Mouse (Mus musculus): ENCODE data around the gene Nipsnap3a. TPM values are rescaled to one million over a fixed set of nuclear protein-coding genes. Genes with fewer than 3 reads are reported as not detected.

The Nipsnap3a gene
- polyA plus RNA-seq, 1 experiment: not detected

GRCm38 (mm10) chr4:52999449-52999848 is 10.4 kb downstream of the Nipsnap3a start:
- no peak for DNase-seq
- WGBS: 90% methylated on average over 6 of the region's 6 CpGs
- H3K4me1 ChIP-seq (replicated peaks; ENCODE audit: control insufficient read depth, insufficient read depth, low read length): no peaks in the 10 kb centered on the region; the same call in 1 of the 2 replicates

GRCm38 (mm10) chr4:53000154-53000553 is 11.1 kb downstream of the Nipsnap3a start:
- H3K27me3 ChIP-seq (ENCODE audit: control insufficient read depth, insufficient read depth, low read length): no peaks in the 10 kb centered on the region
- DNase-seq: no peak
- WGBS: 28% methylated on average over 8 of the region's 8 CpGs
- H3K36me3 ChIP-seq (ENCODE audit: control insufficient read depth, insufficient read depth, low read length): no peaks in the 10 kb centered on the region
- no peaks in the 10 kb centered on the region; the same call in 1 of the 2 replicates for H3K4me1 ChIP-seq (replicated peaks; ENCODE audit: control insufficient read depth, insufficient read depth, low read length)
- no peak overlapping the region for H3K27ac ChIP-seq (ENCODE audit: control insufficient read depth, insufficient read depth, low read length)
- H3K4me3 ChIP-seq (ENCODE audit: control insufficient read depth, insufficient read depth, low read length): no peak overlapping the region
- TF ChIP-seq CTCF (IDR thresholded peaks at IDR 0.05; ENCODE audit: borderline replicate concordance, control insufficient read depth, extremely low read depth, insufficient read depth, low read length, poor library complexity): no peak
- no peak for TF ChIP-seq POLR2A (IDR thresholded peaks at IDR 0.05; ENCODE audit: control insufficient read depth, extremely low read depth, insufficient read depth, low read length, poor library complexity)

More at GRCm38 (mm10) chr4:52999449-52999848, 10.4 kb downstream of the Nipsnap3a start:
- Histone ChIP-seq H3K36me3 (ENCODE audit: control insufficient read depth, insufficient read depth, low read length) (no peaks in the 10 kb centered on the region), H3K27ac (ENCODE audit: control insufficient read depth, insufficient read depth, low read length) (no peak overlapping the region), H3K4me3 (ENCODE audit: control insufficient read depth, insufficient read depth, low read length) (no peak overlapping the region), H3K27me3 (ENCODE audit: control insufficient read depth, insufficient read depth, low read length) (no peaks in the 10 kb centered on the region)
- TF ChIP-seq CTCF (IDR thresholded peaks at IDR 0.05; ENCODE audit: borderline replicate concordance, control insufficient read depth, extremely low read depth, insufficient read depth, low read length, poor library complexity): no peak
- no peak for TF ChIP-seq POLR2A (IDR thresholded peaks at IDR 0.05; ENCODE audit: control insufficient read depth, extremely low read depth, insufficient read depth, low read length, poor library complexity)

- Histone ChIP-seq H3K27ac (ENCODE audit: control insufficient read depth, insufficient read depth, low read length) (no peak overlapping the region), H3K4me1 (replicated peaks; ENCODE audit: control insufficient read depth, insufficient read depth, low read length) (peaks cover 7% of the 10 kb centered on the region), H3K36me3 (ENCODE audit: control insufficient read depth, insufficient read depth, low read length) (no peaks in the 10 kb centered on the region), H3K4me3 (ENCODE audit: control insufficient read depth, insufficient read depth, low read length) (no peak overlapping the region), H3K27me3 (ENCODE audit: control insufficient read depth, insufficient read depth, low read length) (no peaks in the 10 kb centered on the region)
- DNase-seq: no peak
- TF ChIP-seq POLR2A (IDR thresholded peaks at IDR 0.05; ENCODE audit: control insufficient read depth, extremely low read depth, insufficient read depth, low read length, poor library complexity) (no peak), CTCF (IDR thresholded peaks at IDR 0.05; ENCODE audit: borderline replicate concordance, control insufficient read depth, extremely low read depth, insufficient read depth, low read length, poor library complexity) (no peak)
- 89% methylated on average over 4 of the region's 4 CpGs for WGBS
Measured at GRCm38 (mm10) chr4:53009183-53009582, 20.1 kb downstream of the Nipsnap3a start.

GRCm38 (mm10) chr4:53009871-53010270 is 20.8 kb downstream of the Nipsnap3a start:
- no peak for TF ChIP-seq CTCF (IDR thresholded peaks at IDR 0.05; ENCODE audit: borderline replicate concordance, control insufficient read depth, extremely low read depth, insufficient read depth, low read length, poor library complexity)
- TF ChIP-seq POLR2A (IDR thresholded peaks at IDR 0.05; ENCODE audit: control insufficient read depth, extremely low read depth, insufficient read depth, low read length, poor library complexity): no peak
- H3K4me3 ChIP-seq (ENCODE audit: control insufficient read depth, insufficient read depth, low read length): no peak overlapping the region
- no peaks in the 10 kb centered on the region for H3K36me3 ChIP-seq (ENCODE audit: control insufficient read depth, insufficient read depth, low read length)
- H3K4me1 ChIP-seq (replicated peaks; ENCODE audit: control insufficient read depth, insufficient read depth, low read length): peaks cover 7% of the 10 kb centered on the region
- H3K27me3 ChIP-seq (ENCODE audit: control insufficient read depth, insufficient read depth, low read length): no peaks in the 10 kb centered on the region
- no peak for DNase-seq
- WGBS: 95% methylated on average over 4 of the region's 4 CpGs
- H3K27ac ChIP-seq (ENCODE audit: control insufficient read depth, insufficient read depth, low read length): no peak overlapping the region

GRCm38 (mm10) chr4:53011732-53012361 is 22.8 kb downstream of the Nipsnap3a start, which contains the start of gene Nipsnap3b:
Gene Nipsnap3b, plus strand, starts transcription at chr4:53011880.
- peak; percentile 94 for DNase-seq
- Histone ChIP-seq H3K36me3 (ENCODE audit: control insufficient read depth, insufficient read depth, low read length) (peaks cover 1% of the 10 kb centered on the region; the same call in 1 of the 2 replicates), H3K4me3 (ENCODE audit: control insufficient read depth, insufficient read depth, low read length) (peak within 1 kb of the TSS; percentile 61), H3K27me3 (ENCODE audit: control insufficient read depth, insufficient read depth, low read length) (no peaks in the 10 kb centered on the region), H3K27ac (ENCODE audit: control insufficient read depth, insufficient read depth, low read length) (no peak within 1 kb of the TSS), H3K4me1 (replicated peaks; ENCODE audit: control insufficient read depth, insufficient read depth, low read length) (peaks cover 7% of the 10 kb centered on the region)
- under 1% methylated on average over 63 of the region's 63 CpGs for WGBS
- TF ChIP-seq CTCF (IDR thresholded peaks at IDR 0.05; ENCODE audit: borderline replicate concordance, control insufficient read depth, extremely low read depth, insufficient read depth, low read length, poor library complexity) (0 out of 2 replicates have a peak, but pooled peaks have one; percentile 42), POLR2A (IDR thresholded peaks at IDR 0.05; ENCODE audit: control insufficient read depth, extremely low read depth, insufficient read depth, low read length, poor library complexity) (peak; percentile 68; the same call in 1 of the 2 replicates)

- DNase-seq: no peak
- TF ChIP-seq CTCF (IDR thresholded peaks at IDR 0.05; ENCODE audit: borderline replicate concordance, control insufficient read depth, extremely low read depth, insufficient read depth, low read length, poor library complexity) (no peak), POLR2A (IDR thresholded peaks at IDR 0.05; ENCODE audit: control insufficient read depth, extremely low read depth, insufficient read depth, low read length, poor library complexity) (no peak)
- 95% methylated on average over 7 of the region's 7 CpGs for WGBS
- Histone ChIP-seq H3K27me3 (ENCODE audit: control insufficient read depth, insufficient read depth, low read length) (no peaks in the 10 kb centered on the region), H3K36me3 (ENCODE audit: control insufficient read depth, insufficient read depth, low read length) (peaks cover 7% of the 10 kb centered on the region), H3K4me1 (replicated peaks; ENCODE audit: control insufficient read depth, insufficient read depth, low read length) (peaks cover 7% of the 10 kb centered on the region), H3K4me3 (ENCODE audit: control insufficient read depth, insufficient read depth, low read length) (no peak overlapping the region), H3K27ac (ENCODE audit: control insufficient read depth, insufficient read depth, low read length) (no peak overlapping the region)
Measured at GRCm38 (mm10) chr4:53014421-53014820, 25.3 kb downstream of the Nipsnap3a start.

All from thymus, adult 2 months (tissue).